In genomic region chr10:84701110-84701509, GRCm38 (mm10) we compare ENCODE assay signal across 9 mouse cellular contexts. TPM values are rescaled to one million over a fixed set of nuclear protein-coding genes. Genes with fewer than 3 reads are reported as not detected.
DNase-seq lines count a peak whose midpoint lies in the region; ATAC-seq lines count a peak whose summit lies in the region.
"Had no signal": no experiment of that assay in that cellular context is flagged by ENCODE, and none has a peak within 500 bp of the region (broad histone marks: within the 10 kb centered on the region; RNA-seq: fewer than 3 reads in every experiment).

No protein-coding gene starts in this region.

- WGBS in kidney, embryonic 14.5 days: 83% methylated on average over 8 of the region's 8 CpGs
- 61% methylated on average over 8 of the region's 8 CpGs for WGBS in liver, embryonic 12.5 days (ENCODE audit: insufficient replicate concordance)
- 90% methylated on average over 8 of the region's 8 CpGs for WGBS in midbrain, embryonic 13.5 days

- no peaks in the 10 kb centered on the region for H3K9me3 ChIP-seq in kidney, embryonic 14.5 days (ENCODE audit: control insufficient read depth, low read length)
- H3K9me3 ChIP-seq in liver, embryonic 12.5 days (replicated peaks): no peaks in the 10 kb centered on the region
- H3K9me3 ChIP-seq in midbrain, embryonic 13.5 days: no peaks in the 10 kb centered on the region
- H3K9me3 ChIP-seq: hindbrain, embryonic 15.5 days had no signal

- no peak for ATAC-seq in kidney, embryonic 14.5 days (ENCODE audit: low FRiP score, low TSS enrichment)
- peak; percentile 32 for ATAC-seq in activated CD4-positive, CD25-positive, alpha-beta regulatory T cell, adult 4 months
- ATAC-seq in liver, embryonic 12.5 days: peak; percentile 68
- no peak for ATAC-seq in midbrain, embryonic 13.5 days

- no peak overlapping the region for H3K4me3 ChIP-seq in kidney, embryonic 14.5 days (ENCODE audit: low read length)
- no peak overlapping the region for H3K4me3 ChIP-seq in liver, embryonic 12.5 days
- no peak overlapping the region for H3K4me3 ChIP-seq in midbrain, embryonic 13.5 days (replicated peaks)
- H3K4me3 ChIP-seq: hindbrain, embryonic 15.5 days had no signal

- no peaks in the 10 kb centered on the region; the same call in 1 of the 2 replicates for H3K4me1 ChIP-seq in kidney, embryonic 14.5 days (ENCODE audit: control insufficient read depth, insufficient read depth, low read length)
- peaks cover 40% of the 10 kb centered on the region for H3K4me1 ChIP-seq in liver, embryonic 12.5 days
- peaks cover 8% of the 10 kb centered on the region for H3K4me1 ChIP-seq in midbrain, embryonic 13.5 days (replicated peaks)
- H3K4me1 ChIP-seq: hindbrain, embryonic 15.5 days had no signal

- DNase-seq in kidney, adult 18-20 months: peak; percentile 31
- peak; percentile 30 to 78 for DNase-seq in heart, adult 9 months (ENCODE audit: low spot score in 2 of 2)
- DNase-seq in frontal cortex, postnatal 25 days (ENCODE audit: low spot score in 2 of 2): no peak
- DNase-seq in left cerebral cortex, postnatal 10 days (ENCODE audit: extremely low spot score in 1 of 2, low spot score in 2 of 2): no peak

- no peak overlapping the region for H3K27ac ChIP-seq in kidney, embryonic 14.5 days (ENCODE audit: low read depth, low read length)
- H3K27ac ChIP-seq in liver, embryonic 12.5 days: peak overlapping the region; percentile 93
- H3K27ac ChIP-seq in midbrain, embryonic 13.5 days: no peak overlapping the region
- H3K27ac ChIP-seq: hindbrain, embryonic 15.5 days had no signal

- no peaks in the 10 kb centered on the region for H3K27me3 ChIP-seq in kidney, embryonic 14.5 days (ENCODE audit: control insufficient read depth, insufficient read depth, low read length)
- no peaks in the 10 kb centered on the region for H3K27me3 ChIP-seq in liver, embryonic 12.5 days (replicated peaks)
- H3K27me3 ChIP-seq in midbrain, embryonic 13.5 days: peaks cover 4% of the 10 kb centered on the region; the same call in 1 of the 2 replicates
- H3K27me3 ChIP-seq: hindbrain, embryonic 15.5 days had no signal

- intact Hi-C loops in left cerebral cortex, postnatal 10 days (cut with DNase I): no loop called here

- peaks cover 47% of the 10 kb centered on the region for H3K36me3 ChIP-seq in kidney, embryonic 14.5 days (ENCODE audit: control insufficient read depth, insufficient read depth, low read length)
- H3K36me3 ChIP-seq in liver, embryonic 12.5 days: peaks cover 69% of the 10 kb centered on the region
- H3K36me3 ChIP-seq in midbrain, embryonic 13.5 days: peaks cover 58% of the 10 kb centered on the region

- H3K9ac ChIP-seq in kidney, embryonic 14.5 days (ENCODE audit: low read depth, low read length): no peak overlapping the region
- H3K9ac ChIP-seq in liver, embryonic 12.5 days: peak overlapping the region; percentile 61; the same call in 1 of the 2 replicates
- no peak overlapping the region for H3K9ac ChIP-seq in midbrain, embryonic 13.5 days (replicated peaks)
- H3K9ac ChIP-seq: hindbrain, embryonic 15.5 days had no signal

- H3K4me2 ChIP-seq in kidney, embryonic 14.5 days (replicated peaks; ENCODE audit: low read depth, low read length): no peak overlapping the region
- peak overlapping the region; percentile 59 for H3K4me2 ChIP-seq in liver, embryonic 12.5 days
- no peak overlapping the region for H3K4me2 ChIP-seq in midbrain, embryonic 13.5 days (replicated peaks)
- H3K4me2 ChIP-seq: hindbrain, embryonic 15.5 days had no signal

RNA-seq across cellular contexts. Expression of gene Rfx4, which starts 54.8 kb away (rescaled TPM):
- 0.17 and 0.19 TPM in 2 replicates for polyA plus RNA-seq in kidney, embryonic 14.5 days (2014; fragmentation: Nextera tagmentation; extraction: Ambion mirVana)
- not detected for polyA plus RNA-seq in activated CD4-positive, CD25-positive, alpha-beta regulatory T cell, adult 4 months (2017; shearing (Covaris generic))
- polyA plus RNA-seq in liver, embryonic 12.5 days (2016; fragmentation: Nextera tagmentation; extraction: Ambion mirVana): not detected in 2 replicates
- 29.0 and 34.3 TPM in 2 replicates for polyA plus RNA-seq in midbrain, embryonic 13.5 days (2015; fragmentation: Nextera tagmentation; extraction: Ambion mirVana)
- total RNA-seq in left cerebral cortex, postnatal 10 days (2021): 10 to 100 TPM in 1 of 2 experiments, 1 to 10 TPM in 1; 7.8 to 10.2 TPM

Comparison
In these comparisons a context has a peak if more than half of its experiments do, and no peak if none do; other contexts are left out.
1. DNase-seq: peak in kidney, adult 18-20 months (single experiment) and heart, adult 9 months (2 of 2); none in frontal cortex, postnatal 25 days (0 of 2) and left cerebral cortex, postnatal 10 days (0 of 2).
2. ATAC-seq: peak in activated CD4-positive, CD25-positive, alpha-beta regulatory T cell, adult 4 months (single experiment) and liver, embryonic 12.5 days (single experiment); none in kidney, embryonic 14.5 days (single experiment) and midbrain, embryonic 13.5 days (single experiment).
3. RNA of gene Rfx4, which starts 54.8 kb away (polyA plus RNA-seq): 29.0 to 34.3 TPM in midbrain, embryonic 13.5 days; 0.17 to 0.19 TPM in kidney, embryonic 14.5 days, not detected in liver, embryonic 12.5 days and not detected in activated CD4-positive, CD25-positive, alpha-beta regulatory T cell, adult 4 months; every median in the first group is over 10 times any median in the second.